Mouse (Mus musculus): ENCODE data around the gene Erp29.

DNA sequence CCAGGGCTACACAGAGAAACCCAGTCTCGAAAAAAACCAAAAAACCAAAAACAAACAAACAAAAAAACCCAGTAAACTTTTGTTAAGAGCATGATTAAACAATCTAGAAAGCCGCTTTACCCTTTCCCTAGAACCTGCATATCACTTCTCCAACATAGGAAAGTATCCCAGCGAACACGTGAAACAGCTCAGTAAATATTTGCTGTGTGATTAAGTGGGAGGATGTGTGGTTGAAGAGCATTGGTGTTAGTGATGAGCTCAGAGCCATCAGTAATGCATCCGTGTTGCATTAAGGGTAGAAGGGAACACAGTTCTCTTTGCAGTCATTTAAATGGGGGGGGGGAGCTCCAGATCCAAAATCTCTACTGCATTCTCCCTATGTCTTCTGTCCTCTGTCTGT lies 32.5 kb upstream of the Erp29 start:
- TF ChIP-seq HCFC1 (IDR thresholded peaks at IDR 0.05; ENCODE audit: low read depth, low read length) (no peak), CTCF (conservative IDR thresholded peaks at IDR 0.05 in 1 of 2, IDR thresholded peaks at IDR 0.05 in 1 of 2; ENCODE audit: low read depth in 2 of 2, low read length in 2 of 2) (no peak), MAX (IDR thresholded peaks at IDR 0.05; ENCODE audit: low read length) (no peak), POLR2A (IDR thresholded peaks at IDR 0.05; ENCODE audit: low read depth, low read length) (no peak), ZNF384 (IDR thresholded peaks at IDR 0.05; ENCODE audit: low read depth, low read length) (no peak), RAD21 (IDR thresholded peaks at IDR 0.05; ENCODE audit: low read depth, low read length) (no peak), EP300 (IDR thresholded peaks at IDR 0.05; ENCODE audit: low read length) (no peak)
